Mouse (Mus musculus): ENCODE results near the gene Smim4. TPM values are rescaled to one million over a fixed set of nuclear protein-coding genes. Genes with fewer than 3 reads are reported as not detected.

The Smim4 gene
- polyA plus RNA-seq (2012; rRNA removed) = 43.9 and 61.7 TPM in 2 replicates

DNA sequence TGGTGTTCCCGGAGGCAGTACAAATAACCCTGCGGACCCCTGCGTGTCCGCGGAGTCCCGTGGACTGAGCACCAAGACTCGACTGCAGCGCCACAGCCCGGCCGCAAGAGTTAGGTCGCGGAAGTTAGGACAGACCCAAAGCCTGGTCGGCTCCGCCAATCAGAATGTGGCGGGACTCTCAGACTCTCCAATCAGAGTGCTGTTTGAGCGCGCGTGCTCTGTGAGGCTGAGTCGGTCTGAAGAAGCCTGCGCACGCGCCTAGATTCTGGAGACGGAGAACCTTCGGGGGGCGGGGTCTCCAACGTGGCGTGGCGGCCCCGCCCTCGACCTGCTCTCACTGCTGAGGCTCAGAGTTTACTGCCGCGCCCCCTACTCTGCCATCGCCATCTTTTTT lies at the start of gene Smim4:
Gene Smim4, minus strand, starts transcription at position 131 of the 394 bp plus-strand sequence.
- DNase-seq (ENCODE audit: low read depth) = no peak

- DNase-seq (ENCODE audit: low read depth) = no peak
These were observed 49.0 kb upstream of the Smim4 start for GRCm38 (mm10) chr14:31177715-31178114.

DNA sequence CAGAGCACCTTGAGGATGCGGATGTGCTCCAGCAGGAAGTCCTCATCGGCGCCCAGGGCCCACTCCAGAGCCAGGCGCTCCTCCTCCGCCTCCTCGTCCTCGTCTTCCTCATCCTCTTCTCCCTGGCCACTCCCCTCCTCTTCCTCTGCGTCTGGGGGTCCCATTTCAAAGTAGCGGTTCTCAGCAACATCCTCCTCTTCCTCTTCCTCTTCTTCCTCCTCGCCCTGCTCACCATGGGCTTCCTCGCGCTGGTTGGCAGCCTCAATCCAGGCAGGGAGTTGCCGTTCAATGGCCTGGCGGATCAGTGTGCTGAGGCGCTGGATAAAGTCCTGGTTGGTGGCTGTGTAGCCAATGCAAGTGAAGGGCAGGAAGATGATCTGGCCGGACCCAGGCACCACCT lies 48.5 kb upstream of the Smim4 start:
- no peak for DNase-seq (ENCODE audit: low read depth)

DNA sequence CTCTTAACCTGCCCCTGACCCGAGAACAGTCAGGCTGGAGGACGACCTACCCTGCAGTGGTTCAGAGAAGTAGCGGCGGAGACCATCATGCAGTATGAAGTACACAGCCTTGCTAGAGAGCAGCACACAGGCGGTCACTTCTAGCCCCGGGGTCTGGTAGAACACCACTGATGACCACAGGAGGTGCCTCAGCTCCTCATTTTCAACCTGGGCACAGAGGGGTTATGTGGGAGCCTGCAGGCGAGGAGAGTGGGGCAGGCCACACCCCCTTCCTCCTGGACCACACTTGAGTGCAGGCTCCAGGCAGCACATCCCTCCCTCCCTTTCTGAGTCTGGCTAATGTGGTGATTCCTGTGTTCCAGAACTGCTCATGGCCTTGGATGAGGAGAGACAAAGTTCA lies 44.8 kb upstream of the Smim4 start:
- DNase-seq (ENCODE audit: low read depth) = no peak

DNA sequence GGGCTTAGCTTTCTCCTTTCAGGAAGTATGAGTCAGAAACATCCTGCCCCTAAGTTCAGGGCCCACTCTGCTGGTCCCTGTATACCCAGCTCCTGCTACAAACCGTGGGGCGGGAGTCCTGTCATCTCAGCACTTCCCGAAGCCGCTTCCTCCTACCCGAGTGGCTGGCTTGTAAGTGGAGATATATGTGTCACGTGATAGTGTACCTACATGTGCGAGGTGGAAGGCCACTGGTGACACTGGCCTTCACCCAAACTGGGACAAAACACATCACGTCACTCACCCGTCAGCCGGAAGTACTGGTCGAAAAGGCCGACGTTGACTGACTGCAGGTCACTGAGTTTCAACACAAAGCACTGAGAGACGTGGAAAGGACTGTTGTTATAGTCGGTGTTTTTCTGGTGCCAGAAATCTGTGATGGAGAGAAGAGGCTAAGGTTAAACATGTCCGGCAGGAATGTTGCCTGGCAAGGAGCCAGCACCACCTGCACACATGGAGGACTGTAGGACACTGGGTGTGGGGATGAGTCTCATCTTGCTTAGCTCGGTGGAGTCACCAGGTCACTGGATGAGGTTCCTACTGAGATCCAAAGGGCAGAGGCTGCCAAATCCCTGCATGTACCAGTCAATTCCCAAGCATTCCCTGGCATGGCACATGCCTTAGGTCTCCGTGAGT lies 44.2 kb upstream of the Smim4 start:
- DNase-seq (ENCODE audit: low read depth) = no peak

DNA sequence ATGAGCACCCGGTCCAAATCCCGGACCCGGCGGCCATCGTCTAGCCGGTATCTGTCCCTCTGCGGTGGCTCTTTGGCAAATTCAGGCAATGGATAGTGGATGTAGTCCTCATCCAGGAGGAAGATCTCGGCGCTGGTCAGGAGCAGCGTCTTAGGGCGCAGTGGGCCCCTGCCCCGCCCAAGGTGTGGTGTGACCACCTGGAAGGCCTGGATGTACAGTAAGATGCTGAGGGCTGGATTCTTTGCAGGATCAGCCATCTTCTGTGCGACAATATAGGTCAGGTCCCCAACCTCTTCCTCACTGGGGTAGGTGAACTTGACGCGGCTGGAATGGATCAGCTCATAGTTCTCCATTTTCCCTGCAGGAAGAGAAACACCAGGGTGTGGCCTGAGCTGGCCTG lies 43.1 kb upstream of the Smim4 start:
- no peak for DNase-seq (ENCODE audit: low read depth)

GRCm38 (mm10) chr14:31171386-31171785 lies 42.6 kb upstream of the Smim4 start:
- no peak for DNase-seq (ENCODE audit: low read depth)

GRCm38 (mm10) chr14:31170963-31171362 lies 42.2 kb upstream of the Smim4 start:
- no peak for DNase-seq (ENCODE audit: low read depth)

- no peak for DNase-seq (ENCODE audit: low read depth)
These were observed 40.8 kb upstream of the Smim4 start for GRCm38 (mm10) chr14:31169508-31169907.

GRCm38 (mm10) chr14:31168425-31168824 lies 39.7 kb upstream of the Smim4 start, which contains the start of gene Stab1:
Stab1 (minus strand) TSS chr14:31168641.
- DNase-seq (ENCODE audit: low read depth) = no peak

- no peak for DNase-seq (ENCODE audit: low read depth)
These were observed 38.1 kb upstream of the Smim4 start for GRCm38 (mm10) chr14:31166827-31167226.

GRCm38 (mm10) chr14:31165991-31166630 lies 37.4 kb upstream of the Smim4 start:
- DNase-seq (ENCODE audit: low read depth) = no peak

DNA sequence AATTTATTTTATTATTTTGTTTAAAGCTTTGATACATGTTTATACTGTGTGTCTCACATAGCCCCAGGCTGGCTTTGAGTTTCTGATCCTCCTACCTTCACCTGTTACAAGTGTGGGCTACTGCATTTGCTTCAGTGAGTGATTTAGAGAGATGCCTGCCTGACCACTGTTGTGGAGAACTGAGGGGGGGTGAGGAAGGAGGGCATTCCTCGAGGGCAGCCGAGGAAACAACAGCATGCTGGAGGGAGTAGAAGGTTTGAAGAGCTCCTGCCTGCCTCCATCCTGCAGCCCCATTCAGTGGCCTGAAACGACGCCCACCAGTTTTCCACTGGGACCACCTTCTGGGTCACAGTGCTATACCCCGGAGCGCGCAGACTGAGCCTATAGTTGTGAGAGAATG lies 36.7 kb upstream of the Smim4 start:
- DNase-seq (ENCODE audit: low read depth) = no peak

- no peak for DNase-seq (ENCODE audit: low read depth)
These were observed 36.3 kb upstream of the Smim4 start for GRCm38 (mm10) chr14:31165010-31165409.

DNA sequence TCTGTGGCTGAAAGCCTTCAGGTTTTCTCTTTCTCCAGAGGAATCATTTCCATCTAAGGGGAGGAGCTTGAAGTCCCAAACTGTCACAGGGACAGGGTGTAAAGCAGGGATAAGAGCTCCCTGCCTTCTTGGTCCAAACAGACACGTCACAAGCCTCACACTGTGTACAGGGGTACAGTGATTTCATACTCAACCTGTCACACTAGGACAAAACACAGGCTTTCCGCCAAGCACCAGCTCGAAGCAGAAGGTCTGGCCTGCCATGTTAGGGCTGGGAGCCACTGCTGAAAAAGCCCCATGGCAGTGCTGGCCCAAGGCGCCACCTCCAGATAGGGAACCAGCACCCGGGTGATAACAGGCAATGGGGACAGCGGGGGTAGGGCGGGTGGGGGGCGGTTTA lies 35.3 kb upstream of the Smim4 start:
- DNase-seq (ENCODE audit: low read depth) = no peak

- no peak for DNase-seq (ENCODE audit: low read depth)
These were observed 32.9 kb upstream of the Smim4 start for GRCm38 (mm10) chr14:31161638-31162037.

- DNase-seq (ENCODE audit: low read depth) = no peak
These were observed 32.4 kb upstream of the Smim4 start for GRCm38 (mm10) chr14:31161191-31161590.

DNA sequence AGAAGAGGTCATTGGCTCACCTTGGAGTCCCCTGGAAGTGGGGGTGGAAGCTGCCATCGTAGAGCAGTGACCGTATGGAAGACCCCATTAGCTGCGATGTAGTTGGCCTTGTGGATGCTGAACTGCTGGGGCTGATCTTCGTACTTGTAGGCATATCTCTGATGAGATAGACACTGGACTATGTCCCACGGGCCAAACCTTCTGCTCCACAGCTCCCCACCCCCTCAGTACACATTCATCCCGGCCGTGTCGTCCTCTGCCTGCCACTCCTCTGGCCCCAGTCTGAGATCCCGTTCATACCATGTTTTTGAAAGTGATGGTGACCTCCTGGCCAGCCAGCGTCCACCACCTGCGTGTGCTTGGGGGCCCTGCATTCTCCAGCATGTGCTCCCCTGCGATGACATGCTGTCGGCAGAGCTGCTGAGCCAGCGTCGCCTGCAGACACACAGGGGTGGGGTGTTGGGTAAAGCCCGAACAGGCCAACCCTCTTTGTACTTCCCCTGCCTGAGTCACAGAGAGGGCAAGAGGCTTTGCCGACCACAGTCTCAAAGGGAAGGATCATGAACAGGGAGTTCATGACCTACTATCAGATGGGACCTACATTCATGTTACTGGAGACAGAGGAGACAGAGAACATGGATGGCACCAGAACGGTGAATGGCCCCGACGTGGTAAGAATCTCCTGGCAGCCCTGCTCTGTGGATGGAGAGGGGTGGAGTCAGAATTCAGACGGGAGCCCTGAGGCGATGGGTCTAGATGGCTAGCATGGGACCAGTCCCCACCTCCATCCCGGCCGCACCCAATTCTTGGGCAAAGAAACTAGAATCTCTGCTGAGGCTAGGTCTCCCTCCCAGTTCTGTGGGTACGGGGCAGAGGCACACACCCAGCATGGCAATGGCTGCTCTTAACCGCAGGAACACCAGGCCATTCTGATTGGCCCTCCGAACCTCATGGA lies 31.7 kb upstream of the Smim4 start:
- no peak for DNase-seq (ENCODE audit: low read depth)

GRCm38 (mm10) chr14:31145694-31146093 lies 16.9 kb upstream of the Smim4 start:
- no peak for DNase-seq (ENCODE audit: low read depth)

DNA sequence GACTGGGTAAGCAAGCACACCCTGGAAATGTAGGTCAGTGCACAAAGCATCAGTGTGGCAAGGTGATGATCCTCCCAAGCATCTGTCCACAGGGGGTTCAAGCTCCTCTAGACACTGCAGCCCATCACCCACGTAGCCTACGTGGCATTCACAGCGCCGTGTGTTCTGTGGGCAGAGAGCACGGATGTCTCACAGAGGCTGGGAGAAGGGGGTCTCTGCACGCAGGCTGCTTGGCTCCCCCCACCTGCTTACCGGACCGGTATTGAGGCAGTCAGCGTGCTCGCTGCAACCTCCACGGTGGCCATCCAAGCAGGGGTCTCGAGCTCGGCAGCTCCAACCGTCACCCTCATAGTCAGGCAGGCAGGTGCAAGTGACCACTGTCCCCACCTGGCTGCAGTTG lies 12.3 kb upstream of the Smim4 start:
- DNase-seq (ENCODE audit: low read depth) = no peak

DNA sequence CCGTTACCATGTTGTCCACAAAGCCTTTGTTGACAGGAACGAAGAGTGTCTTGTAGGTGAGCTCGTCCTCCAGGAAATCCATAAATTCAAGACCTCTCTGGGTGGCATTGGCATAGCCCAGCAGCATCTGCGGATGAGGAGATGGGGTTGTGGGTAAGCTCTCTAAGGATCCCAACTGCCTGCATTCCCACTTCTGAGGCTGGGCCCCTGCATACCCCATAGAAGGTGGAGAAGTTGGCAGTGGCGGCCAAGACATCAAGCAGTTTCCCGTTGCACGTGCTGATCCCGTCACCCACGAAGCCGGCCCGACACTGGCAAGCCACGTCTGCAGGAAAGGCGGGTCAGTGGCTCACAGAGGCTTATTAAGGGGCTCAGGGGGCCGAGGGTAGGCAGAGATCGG lies 11.4 kb upstream of the Smim4 start:
- DNase-seq (ENCODE audit: low read depth) = no peak

DNA sequence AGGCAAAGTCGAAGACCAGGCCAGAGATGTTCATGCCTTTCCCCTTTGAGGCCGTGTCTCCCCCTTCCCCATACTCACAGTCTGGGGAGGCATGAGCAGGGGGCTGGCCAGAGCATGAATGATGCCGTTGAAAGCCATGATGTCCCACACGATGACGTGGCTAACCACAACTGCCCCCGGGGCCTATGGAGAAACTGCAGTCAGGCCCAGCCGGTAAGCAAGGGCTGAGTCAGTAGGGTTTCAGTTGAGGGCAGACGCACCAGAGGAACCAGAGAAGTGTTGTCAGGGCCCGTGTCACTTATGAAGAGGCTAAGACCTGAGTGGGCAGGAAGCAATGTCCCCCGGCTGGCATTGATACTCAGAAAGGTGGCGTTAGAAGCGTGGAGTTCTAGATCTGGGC lies 10.9 kb upstream of the Smim4 start:
- DNase-seq (ENCODE audit: low read depth) = no peak

Data from gonadal fat pad, adult 2 months (tissue).